Mouse (Mus musculus) thymus, adult 2 months (tissue): ENCODE measurements around the gene Tsn. TPM values are rescaled to one million over a fixed set of nuclear protein-coding genes. Genes with fewer than 3 reads are reported as not detected.

Source experiments
- DNase-seq: peaks from one replicate; pipeline ENCODE4 v3.0.0; 2021
- H3K27ac ChIP-seq: fragments of 200-500 bp; 2 replicates; pipeline ENCODE4 v1.5.1; 2012; ENCODE audit warnings: low read length, control low read depth; ENCODE audit not compliant: control insufficient read depth, insufficient read depth
- H3K27me3 ChIP-seq: fragments of 200-500 bp; 2 replicates; pipeline ENCODE4 v1.6.1; 2012; ENCODE audit warnings: mild to moderate bottlenecking, low read length, moderate library complexity, mixed read lengths; ENCODE audit not compliant: control insufficient read depth, insufficient read depth
- H3K36me3 ChIP-seq: fragments of 200-500 bp; 2 replicates; pipeline ENCODE4 v1.6.1; 2012; ENCODE audit warnings: mild to moderate bottlenecking, low read length, moderate library complexity; ENCODE audit not compliant: control insufficient read depth, insufficient read depth
- H3K4me1 ChIP-seq: fragments of 200-500 bp; replicated peaks from 2 replicates; pipeline ENCODE4 v1.6.1; 2012; ENCODE audit warnings: low read length; ENCODE audit not compliant: control insufficient read depth, insufficient read depth
- H3K4me3 ChIP-seq: fragments of 200-500 bp; 2 replicates; pipeline ENCODE4 v1.5.1; 2012; ENCODE audit warnings: mild to moderate bottlenecking, low read length, control low read depth, moderate library complexity; ENCODE audit not compliant: control insufficient read depth, insufficient read depth
- CTCF ChIP-seq: fragments of 200-500 bp; IDR thresholded peaks from 2 replicates; pipeline ENCODE4 v1.5.1; 2012; ENCODE audit warnings: mild to moderate bottlenecking, control low read depth, low read length, moderate library complexity, borderline replicate concordance; ENCODE audit not compliant: control insufficient read depth, poor library complexity, insufficient read depth; ENCODE audit errors: extremely low read depth
- POLR2A ChIP-seq: fragments of 200-500 bp; IDR thresholded peaks from 2 replicates; pipeline ENCODE4 v1.6.1; 2012; ENCODE audit warnings: mild to moderate bottlenecking, low read length, control low read depth, moderate library complexity; ENCODE audit not compliant: control insufficient read depth, poor library complexity, insufficient read depth; ENCODE audit errors: extremely low read depth
- WGBS: fragments of 180-500 bp; shearing (Covaris S2); methylation state at CpG from one replicate; pipeline ENCODE4 v1.1.7; 2018; 5-methylcytosine and 5-hydroxymethylcytosine counted together
- polyA plus RNA-seq: library from polyadenylated mRNA; depleted of rRNA; stranded (reverse); fragments of >200 nt; gene quantifications from 2 replicates; pipeline ENCODE4 v1.2.3, GENCODE M21; 2012; rRNA removed

Gene Tsn
- polyA plus RNA-seq, 1 experiment: 62.6 TPM

- DNase-seq: no peak
- Histone ChIP-seq H3K36me3 (peaks cover 33% of the 10 kb centered on the region), H3K27ac (no peak overlapping the region), H3K27me3 (no peaks in the 10 kb centered on the region), H3K4me3 (no peak overlapping the region), H3K4me1 (no peaks in the 10 kb centered on the region)
- no peak for TF ChIP-seq POLR2A
- TF ChIP-seq CTCF: no peak
- WGBS: 98% methylated on average over 3 of the region's 3 CpGs
Observed at GRCm38 (mm10) chr1:118296673-118297072, 14.9 kb downstream of the Tsn start.

- TF ChIP-seq CTCF (no peak), POLR2A (no peak)
- WGBS: 90% methylated on average over 5 of the region's 5 CpGs
- peaks cover 15% of the 10 kb centered on the region for H3K36me3 ChIP-seq
Observed at GRCm38 (mm10) chr1:118294826-118295225, 16.7 kb downstream of the Tsn start.

GRCm38 (mm10) chr1:118294192-118294591 is 17.3 kb downstream of the Tsn start:
- H3K36me3 ChIP-seq: peaks cover 9% of the 10 kb centered on the region; the same call in 1 of the 2 replicates
- no peak overlapping the region for H3K27ac ChIP-seq
- no peaks in the 10 kb centered on the region for H3K27me3 ChIP-seq
- WGBS: 99% methylated on average over 3 of the region's 3 CpGs
- no peaks in the 10 kb centered on the region for H3K4me1 ChIP-seq
- TF ChIP-seq CTCF: no peak
- no peak for TF ChIP-seq POLR2A
- DNase-seq: no peak
- H3K4me3 ChIP-seq: no peak overlapping the region

More at GRCm38 (mm10) chr1:118294826-118295225, 16.7 kb downstream of the Tsn start:
- Histone ChIP-seq H3K4me1 (no peaks in the 10 kb centered on the region), H3K27me3 (no peaks in the 10 kb centered on the region), H3K27ac (no peak overlapping the region), H3K4me3 (no peak overlapping the region)
- DNase-seq: no peak

GRCm38 (mm10) chr1:118292291-118292690 is 19.2 kb downstream of the Tsn start:
- 93% methylated on average over 4 of the region's 4 CpGs for WGBS
- H3K27ac ChIP-seq: no peak overlapping the region
- TF ChIP-seq POLR2A (no peak), CTCF (no peak)
- no peaks in the 10 kb centered on the region for H3K27me3 ChIP-seq
- DNase-seq: no peak
- H3K4me3 ChIP-seq: no peak overlapping the region
- no peaks in the 10 kb centered on the region; the same call in 1 of the 2 replicates for H3K36me3 ChIP-seq
- no peaks in the 10 kb centered on the region for H3K4me1 ChIP-seq

- no peak for TF ChIP-seq POLR2A
- no peak for TF ChIP-seq CTCF
- H3K36me3 ChIP-seq: no peaks in the 10 kb centered on the region
- 23% methylated on average over 2 of the region's 2 CpGs for WGBS
- DNase-seq: no peak
- H3K4me3 ChIP-seq: no peak overlapping the region
- H3K4me1 ChIP-seq: no peaks in the 10 kb centered on the region
- no peaks in the 10 kb centered on the region for H3K27me3 ChIP-seq
- H3K27ac ChIP-seq: no peak overlapping the region
Observed at GRCm38 (mm10) chr1:118275139-118275538, 36.4 kb downstream of the Tsn start.

- TF ChIP-seq CTCF (no peak), POLR2A (no peak)
- no peak for DNase-seq
- 60% methylated on average over 2 of the region's 2 CpGs for WGBS
- Histone ChIP-seq H3K27me3 (no peaks in the 10 kb centered on the region), H3K4me1 (no peaks in the 10 kb centered on the region), H3K4me3 (no peak overlapping the region), H3K27ac (no peak overlapping the region), H3K36me3 (no peaks in the 10 kb centered on the region)
Observed at GRCm38 (mm10) chr1:118251931-118252330, 59.6 kb downstream of the Tsn start.

Other genes starting within 250 kb of the Tsn start
- not detected in 2 replicates for gene Gm29106, start 135.2 kb downstream of the Tsn start, polyA plus RNA-seq
- 8.9 and 11.3 TPM in 2 replicates for gene Nifk, start 10.1 kb upstream of the Tsn start, polyA plus RNA-seq
- gene Clasp1, start 77.3 kb upstream of the Tsn start, polyA plus RNA-seq: 38.4 and 39.6 TPM in 2 replicates